Mouse (Mus musculus) spleen, adult 2 months (tissue): Measurements from ENCODE around the gene Arhgef12. TPM values are rescaled to one million over a fixed set of nuclear protein-coding genes. Genes with fewer than 3 reads are reported as not detected.

Experiments used
- DNase-seq, 2 experiments: peaks; one replicate each; pipeline versions ENCODE4 v3.0.0 to v3.0.0-alpha.2; 2012 to 2021; ENCODE audit warnings: low spot score in 2 of 2, low read depth in 1 of 2
- H3K27ac ChIP-seq: fragments of 200-500 bp; 2 replicates; pipeline ENCODE4 v1.5.1; 2012; ENCODE audit warnings: low read length, inconsistent platforms; ENCODE audit not compliant: insufficient read depth
- H3K27me3 ChIP-seq: fragments of 200-500 bp; 2 replicates; pipeline ENCODE4 v1.6.1; 2012; ENCODE audit warnings: mild to moderate bottlenecking, moderate library complexity, low read length, inconsistent platforms; ENCODE audit not compliant: control insufficient read depth, insufficient read depth
- H3K36me3 ChIP-seq: fragments of 200-500 bp; 2 replicates; pipeline ENCODE4 v1.6.1; 2012; ENCODE audit warnings: mild to moderate bottlenecking, low read length, inconsistent platforms; ENCODE audit not compliant: control insufficient read depth, insufficient read depth
- H3K4me1 ChIP-seq: fragments of 200-500 bp; 2 replicates; pipeline ENCODE4 v1.6.1; 2011; ENCODE audit warnings: inconsistent platforms; ENCODE audit not compliant: control insufficient read depth, insufficient read depth, insufficient read length
- H3K4me3 ChIP-seq: fragments of 200-500 bp; 2 replicates; pipeline ENCODE4 v1.5.1; 2011; ENCODE audit warnings: mild to moderate bottlenecking, inconsistent platforms; ENCODE audit not compliant: insufficient read depth, insufficient read length; ENCODE audit errors: extremely low read depth
- CTCF ChIP-seq: fragments of 200-500 bp; IDR thresholded peaks from 2 replicates; pipeline ENCODE4 v1.5.1; 2011; ENCODE audit warnings: mild to moderate bottlenecking, inconsistent platforms; ENCODE audit not compliant: insufficient read depth, insufficient read length, insufficient replicate concordance; ENCODE audit errors: extremely low read depth
- POLR2A ChIP-seq: fragments of 200-500 bp; IDR thresholded peaks from 2 replicates; pipeline ENCODE4 v1.6.1; 2011; ENCODE audit warnings: low read depth, low read length, inconsistent platforms
- WGBS: fragments of 180-500 bp; shearing (Covaris S2); methylation state at CpG from one replicate; pipeline ENCODE4 v1.1.7; 2018; 5-methylcytosine and 5-hydroxymethylcytosine counted together
- polyA plus RNA-seq: library from polyadenylated mRNA; depleted of rRNA; stranded (reverse); fragments of >200 nt; gene quantifications from 2 replicates; pipeline ENCODE4 v1.2.3, GENCODE M21; 2012; rRNA removed

Arhgef12 gene
- polyA plus RNA-seq, 1 experiment = 9.0 TPM

- TF ChIP-seq CTCF (no peak), POLR2A (no peak)
- 86% methylated on average over 4 of the region's 4 CpGs for WGBS
- H3K27ac ChIP-seq = no peak overlapping the region
- H3K36me3 ChIP-seq = no peaks in the 10 kb centered on the region
- H3K4me3 ChIP-seq = no peak overlapping the region
- no peaks in the 10 kb centered on the region for H3K27me3 ChIP-seq
- H3K4me1 ChIP-seq = no peaks in the 10 kb centered on the region
- DNase-seq = no peak
Measured at GRCm38 (mm10) chr9:42921830-42922229, 185.2 kb downstream of the Arhgef12 start.

- WGBS = 62% methylated on average over 7 of the region's 7 CpGs
- TF ChIP-seq CTCF (no peak), POLR2A (no peak)
Measured at GRCm38 (mm10) chr9:42920190-42920589, 186.8 kb downstream of the Arhgef12 start.

GRCm38 (mm10) chr9:42917911-42918310, 189.1 kb downstream of the Arhgef12 start:
- Histone ChIP-seq H3K27ac (no peak overlapping the region), H3K4me1 (no peaks in the 10 kb centered on the region), H3K36me3 (no peaks in the 10 kb centered on the region), H3K4me3 (no peak overlapping the region), H3K27me3 (no peaks in the 10 kb centered on the region)
- DNase-seq = no peak
- WGBS = 90% methylated on average over 7 of the region's 7 CpGs
- TF ChIP-seq CTCF (no peak), POLR2A (no peak)

More at GRCm38 (mm10) chr9:42920190-42920589, 186.8 kb downstream of the Arhgef12 start:
- H3K4me1 ChIP-seq = no peaks in the 10 kb centered on the region
- H3K36me3 ChIP-seq = no peaks in the 10 kb centered on the region
- H3K27ac ChIP-seq = no peak overlapping the region
- no peaks in the 10 kb centered on the region for H3K27me3 ChIP-seq
- no peak overlapping the region for H3K4me3 ChIP-seq
- DNase-seq = no peak

Other genes with a start within 250 kb of the Arhgef12 start
- 0.19 and 0.28 TPM in 2 replicates for gene Grik4, start 162.7 kb downstream of the Arhgef12 start, polyA plus RNA-seq
- 0.55 and 0.60 TPM in 2 replicates for gene Tmem136, start 9.3 kb upstream of the Arhgef12 start, polyA plus RNA-seq
- gene Pou2f3, start 103.1 kb upstream of the Arhgef12 start, polyA plus RNA-seq = not detected in 2 replicates
- 8.5 and 10.9 TPM in 2 replicates for gene Oaf, start 132.7 kb upstream of the Arhgef12 start, polyA plus RNA-seq
- gene Trim29, start 203.6 kb upstream of the Arhgef12 start, polyA plus RNA-seq = 0.06 TPM in 1 of 2 replicates, not detected in the other